Comparison of ENCODE assay signal across 8 mouse cellular contexts in genomic region chr10:122105407-122105806, GRCm38 (mm10). TPM values are rescaled to one million over a fixed set of nuclear protein-coding genes. Genes with fewer than 3 reads are reported as not detected.
DNase-seq lines count a peak whose midpoint lies in the region; ATAC-seq and TF ChIP-seq lines count a peak whose summit lies in the region.

No protein-coding gene starts in this region.

- H3K27me3 ChIP-seq in forebrain, embryonic 15.5 days = no peaks in the 10 kb centered on the region
- H3K27me3 ChIP-seq in intestine, postnatal 0 days (replicated peaks; ENCODE audit: control insufficient read depth, insufficient read depth, low read length) = no peaks in the 10 kb centered on the region
- H3K27me3 ChIP-seq in limb, embryonic 10.5 days (ENCODE audit: low read depth, poor library complexity, severe bottlenecking) = no peaks in the 10 kb centered on the region

- peak; percentile 78; the same call in 1 of the 2 replicates for TF ChIP-seq CTCF in brain, embryonic 14.5 days (IDR thresholded peaks at IDR 0.05; ENCODE audit: borderline replicate concordance, extremely low read depth, insufficient read depth, insufficient read length)
- peak; percentile 80 for TF ChIP-seq CTCF in intestine, postnatal 0 days (IDR thresholded peaks at IDR 0.05; ENCODE audit: low read depth)

- ATAC-seq in forebrain, embryonic 15.5 days (replicated peaks) = peak; percentile 87
- ATAC-seq in intestine, postnatal 0 days = no peak

- H3K9ac ChIP-seq in forebrain, embryonic 15.5 days (replicated peaks) = no peak overlapping the region
- H3K9ac ChIP-seq in intestine, postnatal 0 days (ENCODE audit: low read depth, low read length) = no peak overlapping the region

- H3K27ac ChIP-seq in forebrain, embryonic 15.5 days (replicated peaks) = no peak overlapping the region
- H3K27ac ChIP-seq in intestine, postnatal 0 days (ENCODE audit: low read depth, low read length) = no peak overlapping the region
- H3K27ac ChIP-seq in limb, embryonic 10.5 days = no peak overlapping the region

- WGBS in forebrain, embryonic 15.5 days = 4% methylated on average over 3 of the region's 3 CpGs
- WGBS in intestine, postnatal 0 days = 6% methylated on average over 3 of the region's 3 CpGs
- 5% methylated on average over 3 of the region's 3 CpGs for WGBS in limb, embryonic 10.5 days

- DNase-seq in 3T3-L1 (ENCODE audit: low read depth, low spot score) = peak; percentile 69
- DNase-seq in CD4-positive helper T cell, adult 2 months (ENCODE audit: low read depth, low spot score) = peak; percentile 54
- peak; percentile 82 for DNase-seq in brain, embryonic 14.5 days (ENCODE audit: low read depth)
- DNase-seq in limb, embryonic 10.5 days (ENCODE audit: low spot score) = peak; percentile 64
- peak; percentile 79 for DNase-seq in naive thymus-derived CD4-positive, alpha-beta T cell, adult 2 months (ENCODE audit: low read depth)
- DNase-seq in yolk sac, embryonic 10.5 days (ENCODE audit: low spot score) = peak; percentile 27

- H3K9me3 ChIP-seq in forebrain, embryonic 15.5 days = no peaks in the 10 kb centered on the region
- no peaks in the 10 kb centered on the region for H3K9me3 ChIP-seq in intestine, postnatal 0 days (ENCODE audit: control insufficient read depth)
- no peaks in the 10 kb centered on the region for H3K9me3 ChIP-seq in limb, embryonic 10.5 days (replicated peaks)

- no peak overlapping the region for H3K4me2 ChIP-seq in forebrain, embryonic 15.5 days (replicated peaks)
- 0 out of 2 replicates have a peak overlapping the region, but pooled peaks have one; percentile 9 for H3K4me2 ChIP-seq in intestine, postnatal 0 days (replicated peaks; ENCODE audit: low read depth)

- TF ChIP-seq POLR2A in brain, embryonic 14.5 days (IDR thresholded peaks at IDR 0.05; ENCODE audit: borderline replicate concordance, extremely low read depth, insufficient read depth, insufficient read length, poor library complexity, severe bottlenecking) = no peak

- H3K4me3 ChIP-seq in forebrain, embryonic 15.5 days = no peak overlapping the region
- H3K4me3 ChIP-seq in intestine, postnatal 0 days (ENCODE audit: low read depth, low read length) = no peak overlapping the region
- no peak overlapping the region for H3K4me3 ChIP-seq in limb, embryonic 10.5 days

- H3K4me1 ChIP-seq in forebrain, embryonic 15.5 days = no peaks in the 10 kb centered on the region
- H3K4me1 ChIP-seq in intestine, postnatal 0 days (replicated peaks; ENCODE audit: control insufficient read depth, insufficient read depth, low read length) = no peaks in the 10 kb centered on the region
- no peaks in the 10 kb centered on the region for H3K4me1 ChIP-seq in limb, embryonic 10.5 days

- no peaks in the 10 kb centered on the region for H3K36me3 ChIP-seq in forebrain, embryonic 15.5 days
- H3K36me3 ChIP-seq in intestine, postnatal 0 days (ENCODE audit: control insufficient read depth, insufficient read depth) = no peaks in the 10 kb centered on the region
- no peaks in the 10 kb centered on the region for H3K36me3 ChIP-seq in limb, embryonic 10.5 days

RNA-seq across cellular contexts. Expression of gene Rxylt1, which starts 8.2 kb away (rescaled TPM):
- polyA plus RNA-seq in brain, embryonic 14.5 days (2012; rRNA removed) = 9.3 and 15.3 TPM in 2 replicates
- polyA plus RNA-seq in forebrain, embryonic 15.5 days (2015; fragmentation: Nextera tagmentation; extraction: Ambion mirVana) = 32.7 and 33.1 TPM in 2 replicates
- 45.2 and 47.1 TPM in 2 replicates for polyA plus RNA-seq in intestine, postnatal 0 days (2015; fragmentation: Nextera tagmentation; extraction: Ambion mirVana)
- polyA plus RNA-seq in limb, embryonic 10.5 days (2016; fragmentation: Nextera tagmentation; extraction: Ambion mirVana) = 36.6 and 36.8 TPM in 2 replicates

RNA-seq across cellular contexts. Expression of gene Srgap1, which starts 58.3 kb away (rescaled TPM):
- polyA plus RNA-seq in brain, embryonic 14.5 days (2012; rRNA removed) = 40.7 and 67.1 TPM in 2 replicates
- polyA plus RNA-seq in forebrain, embryonic 15.5 days (2015; fragmentation: Nextera tagmentation; extraction: Ambion mirVana) = 31.9 and 34.7 TPM in 2 replicates
- polyA plus RNA-seq in intestine, postnatal 0 days (2015; fragmentation: Nextera tagmentation; extraction: Ambion mirVana) = 2.6 and 3.3 TPM in 2 replicates
- 5.4 and 6.6 TPM in 2 replicates for polyA plus RNA-seq in limb, embryonic 10.5 days (2016; fragmentation: Nextera tagmentation; extraction: Ambion mirVana)

Comparison
In these comparisons a context has a peak if more than half of its experiments do, and no peak if none do; other contexts are left out.
1. DNase-seq: peak in every context shown above with its lines; median percentile 82 in brain, embryonic 14.5 days; 79 in naive thymus-derived CD4-positive, alpha-beta T cell, adult 2 months; 69 in 3T3-L1; 64 in limb, embryonic 10.5 days; 54 in CD4-positive helper T cell, adult 2 months; 27 in yolk sac, embryonic 10.5 days.